Mouse (Mus musculus) CH12.LX (cell line): ENCODE results near the gene Atg10. TPM values are rescaled to one million over a fixed set of nuclear protein-coding genes. Genes with fewer than 3 reads are reported as not detected.
"Not testable (repeated sequence)": the region's sequence is repeated elsewhere in the genome, so short reads cannot be mapped to it uniquely, and the experiment has no call there.

Experiments
- DNase-seq: peaks from one replicate; pipeline ENCODE4 v3.0.0-alpha.2; 2013; ENCODE audit errors: extremely low read depth
- H3K27ac ChIP-seq: 2 replicates; pipeline ENCODE4 v1.5.1; 2012; ENCODE audit warnings: low read depth, mild to moderate bottlenecking, control low read depth, moderate library complexity; ENCODE audit not compliant: insufficient read depth
- H3K27me3 ChIP-seq: replicated peaks from 2 replicates; pipeline ENCODE3; 2012; ENCODE audit warnings: inconsistent platforms
- H3K36me3 ChIP-seq, 2 experiments: replicated peaks in 1 of 2; 2 replicates each; pipeline versions ENCODE3 to v1.6.1; 2012; ENCODE audit warnings: inconsistent platforms in 1 of 2, low read length in 1 of 2, mild to moderate bottlenecking in 1 of 2, mixed read lengths in 1 of 2, moderate library complexity in 1 of 2; ENCODE audit not compliant: control insufficient read depth in 1 of 2, insufficient read depth in 1 of 2
- H3K4me1 ChIP-seq, 2 experiments: 2 replicates each; pipeline ENCODE4 v1.6.1; 2012; ENCODE audit warnings: inconsistent platforms in 1 of 2, moderate library complexity in 1 of 2; ENCODE audit not compliant: insufficient read depth in 2 of 2, control insufficient read depth in 1 of 2
- H3K4me2 ChIP-seq: 2 replicates; pipeline ENCODE4 v1.6.1; 2012; ENCODE audit warnings: low read depth, mild to moderate bottlenecking, control low read depth; ENCODE audit not compliant: poor library complexity, insufficient read depth, severe bottlenecking
- H3K4me3 ChIP-seq, 3 experiments: fragments of 150-350 bp in 1 of 3; sonication (generic) in 1 of 3; replicated peaks in 1 of 3; 2 replicates each; pipeline versions ENCODE3 to v1.5.1; 2011 to 2012; ENCODE audit warnings: low read depth in 2 of 3, low read length in 2 of 3, mild to moderate bottlenecking in 2 of 3, moderate library complexity in 2 of 3, control low read depth in 1 of 3, improper control_type of control experiment in 1 of 3, inconsistent platforms in 1 of 3, mixed read lengths in 1 of 3; ENCODE audit not compliant: poor library complexity in 1 of 3
- H3K79me2 ChIP-seq: replicated peaks from 2 replicates; pipeline ENCODE4 v1.6.1; 2012; ENCODE audit warnings: mild to moderate bottlenecking, moderate library complexity; ENCODE audit not compliant: control insufficient read depth, poor library complexity, insufficient read depth, severe bottlenecking; ENCODE audit errors: extremely low read depth
- H3K9ac ChIP-seq: 2 replicates; pipeline ENCODE4 v1.6.1; 2012; ENCODE audit warnings: low read depth, mild to moderate bottlenecking, control low read depth, moderate library complexity; ENCODE audit not compliant: insufficient read depth
- H3K9me3 ChIP-seq: replicated peaks from 2 replicates; pipeline ENCODE3; 2012; ENCODE audit warnings: low read length, inconsistent platforms, mixed read lengths
- CTCF ChIP-seq, 2 experiments: IDR thresholded peaks in 1 of 2; conservative IDR thresholded peaks in 1 of 2; 2 replicates each; pipeline ENCODE4 v1.5.1; 2011 to 2012; ENCODE audit warnings: low read depth in 2 of 2, low read length in 2 of 2, improper control_type of control experiment in 1 of 2, inconsistent platforms in 1 of 2, mild to moderate bottlenecking in 1 of 2, moderate library complexity in 1 of 2
- E2F4 ChIP-seq: IDR thresholded peaks from 2 replicates; pipeline ENCODE4 v1.6.1; 2011; ENCODE audit warnings: low read depth, low read length, improper control_type of control experiment; ENCODE audit not compliant: insufficient replicate concordance
- ELF1 ChIP-seq: IDR thresholded peaks from 2 replicates; pipeline ENCODE4 v1.6.1; 2014; ENCODE audit warnings: low read depth, mild to moderate bottlenecking, inconsistent platforms, low read length, improper control_type of control experiment
- ETS1 ChIP-seq: conservative IDR thresholded peaks from 2 replicates; pipeline ENCODE4 v1.6.1; 2012; ENCODE audit warnings: low read depth, mild to moderate bottlenecking, inconsistent platforms, low read length, improper control_type of control experiment, moderate library complexity
- MAX ChIP-seq: IDR thresholded peaks from 2 replicates; pipeline ENCODE4 v1.6.1; 2011; ENCODE audit warnings: low read length, improper control_type of control experiment
- MXI1 ChIP-seq: IDR thresholded peaks from 2 replicates; pipeline ENCODE4 v1.6.1; 2011; ENCODE audit warnings: mild to moderate bottlenecking, low read depth, low read length, improper control_type of control experiment
- MYC ChIP-seq: IDR thresholded peaks from 2 replicates; pipeline ENCODE4 v1.6.1; 2011; ENCODE audit warnings: low read depth, mild to moderate bottlenecking, improper control_type of control experiment, low read length
- PAX5 ChIP-seq: IDR thresholded peaks from 2 replicates; pipeline ENCODE4 v1.6.1; 2012; ENCODE audit warnings: low read length, inconsistent platforms, mixed read lengths
- POLR2A ChIP-seq: IDR thresholded peaks from 2 replicates; pipeline ENCODE4 v1.6.1; 2011; ENCODE audit warnings: low read depth, mild to moderate bottlenecking, improper control_type of control experiment, low read length
- RAD21 ChIP-seq: IDR thresholded peaks from 2 replicates; pipeline ENCODE4 v1.6.1; 2011; ENCODE audit warnings: low read depth, mild to moderate bottlenecking, low read length, improper control_type of control experiment, moderate library complexity
- RCOR1 ChIP-seq: conservative IDR thresholded peaks from 2 replicates; pipeline ENCODE4 v1.6.1; 2012; ENCODE audit warnings: low read depth, mild to moderate bottlenecking, inconsistent platforms, low read length, improper control_type of control experiment
- SIN3A ChIP-seq: IDR thresholded peaks from 2 replicates; pipeline ENCODE4 v1.6.1; 2012; ENCODE audit warnings: low read length, improper control_type of control experiment, inconsistent platforms
- SMC3 ChIP-seq: IDR thresholded peaks from 2 replicates; pipeline ENCODE4 v1.6.1; 2011; ENCODE audit warnings: low read depth, low read length, improper control_type of control experiment
- TBP ChIP-seq: conservative IDR thresholded peaks from 2 replicates; pipeline ENCODE4 v1.6.1; 2011; ENCODE audit warnings: low read depth, low read length, improper control_type of control experiment
- TCF12 ChIP-seq: IDR thresholded peaks from 2 replicates; pipeline ENCODE4 v1.6.1; 2014; ENCODE audit warnings: low read depth, mild to moderate bottlenecking, inconsistent platforms, low read length, improper control_type of control experiment
- UBTF ChIP-seq: IDR thresholded peaks from 2 replicates; pipeline ENCODE4 v1.6.1; 2012; ENCODE audit warnings: low read depth, mild to moderate bottlenecking, inconsistent platforms, low read length, improper control_type of control experiment, moderate library complexity
- USF1 ChIP-seq: IDR thresholded peaks from 2 replicates; pipeline ENCODE4 v1.6.1; 2014; ENCODE audit warnings: low read depth, mild to moderate bottlenecking, inconsistent platforms, low read length, improper control_type of control experiment
- USF2 ChIP-seq: conservative IDR thresholded peaks from 2 replicates; pipeline ENCODE4 v1.6.1; 2011; ENCODE audit warnings: low read depth, low read length, improper control_type of control experiment
- ZC3H11A ChIP-seq: IDR thresholded peaks from 2 replicates; pipeline ENCODE4 v1.6.1; 2012; ENCODE audit warnings: low read depth, mild to moderate bottlenecking, inconsistent platforms, low read length, improper control_type of control experiment
- ZKSCAN1 ChIP-seq: IDR thresholded peaks from 2 replicates; pipeline ENCODE4 v1.6.1; 2012; ENCODE audit warnings: low read depth, inconsistent platforms, low read length, improper control_type of control experiment, borderline replicate concordance
- ZMIZ1 ChIP-seq: IDR thresholded peaks from 2 replicates; pipeline ENCODE4 v1.6.1; 2012; ENCODE audit warnings: low read depth, mild to moderate bottlenecking, inconsistent platforms, low read length, improper control_type of control experiment
- ZNF384 ChIP-seq: IDR thresholded peaks from 2 replicates; pipeline ENCODE4 v1.6.1; 2012; ENCODE audit warnings: low read depth, low read length, improper control_type of control experiment, inconsistent platforms
- dilution Hi-C: fragments of 300-500 bp; cut with MboI; formaldehyde crosslinking; loops from 2 replicates; pipeline ENCODE4 v1.14.3; 2020; ENCODE audit warnings: low sequenced_read_pairs; ENCODE audit not compliant: extremely low pct_unique_long_range_greater_than_20kb, extremely low pct_ligation_motif_present
- in situ Hi-C: fragments of 300-500 bp; cut with MboI; formaldehyde crosslinking; loops from 3 replicates; pipeline ENCODE4 v1.14.3; 2019; ENCODE audit warnings: low sequenced_read_pairs, low pct_ligation_motif_present, low pct_unique_long_range_greater_than_20kb, mixed read lengths
- polyA plus RNA-seq: library from polyadenylated mRNA; unstranded; fragments of >175 nt; gene quantifications from 2 replicates; pipeline ENCODE4 v1.2.1, GENCODE M21; 2012; ENCODE audit warnings: low read depth; ENCODE audit not compliant: insufficient read length
- total RNA-seq, 2 experiments: library from RNA; depleted of rRNA; stranded (reverse); fragments of 300-350 nt in 1 of 2; fragments of >200 nt in 1 of 2; gene quantifications; 2 replicates each; pipeline ENCODE4 v1.2.3; 2012 to 2014

The Atg10 gene
- total and polyA plus RNA-seq, 3 experiments, result 3.4 to 7.2 (median 4.2) TPM

DNA sequence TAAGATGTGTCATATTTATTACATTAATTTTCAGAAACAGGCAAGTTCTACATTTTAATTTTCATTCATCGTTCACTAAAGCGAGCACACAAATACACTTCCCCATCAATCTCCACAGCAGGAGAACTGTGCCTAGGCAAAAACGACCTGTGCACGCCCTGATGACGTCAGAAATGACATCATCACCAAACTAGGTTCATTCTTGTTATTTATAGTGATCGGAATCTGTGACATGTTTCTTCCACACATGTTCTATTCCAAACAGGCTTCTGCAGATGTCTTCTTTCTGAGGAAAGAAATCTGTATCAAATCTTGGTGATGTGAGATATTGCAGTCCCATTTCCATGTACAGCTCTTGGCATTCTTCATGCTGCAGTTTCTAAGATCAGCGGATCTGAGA lies 287.9 kb downstream of the Atg10 start (continued):
- no peak for TF ChIP-seq SIN3A
- TF ChIP-seq MYC, result no peak
- TF ChIP-seq SMC3, result no peak
- no peak for TF ChIP-seq PAX5
- TF ChIP-seq ZC3H11A, result no peak
- TF ChIP-seq TBP, result no peak
- TF ChIP-seq MXI1, result no peak
- TF ChIP-seq ZKSCAN1, result no peak
- TF ChIP-seq, all 38 proteins: peak for 7

DNA sequence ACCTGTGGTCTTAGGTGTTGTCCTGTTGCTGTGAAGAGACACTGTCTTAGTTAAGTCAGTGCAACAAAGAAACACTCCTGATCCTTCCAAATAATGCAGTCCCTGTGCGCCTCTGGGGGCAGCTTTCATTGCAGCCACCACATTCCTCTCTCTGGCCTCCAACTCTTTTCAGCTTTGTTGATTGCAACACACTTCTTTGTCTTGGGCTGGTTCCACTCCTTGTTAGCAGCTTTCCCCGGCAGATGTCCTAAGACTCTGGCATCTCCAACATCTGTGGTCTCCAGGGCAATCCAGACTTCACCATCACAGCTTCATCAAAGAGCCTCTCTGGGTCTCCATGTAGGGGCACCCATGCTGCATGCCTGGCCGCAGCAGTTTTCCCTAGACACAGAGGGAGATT lies 290.5 kb downstream of the Atg10 start:
- Histone ChIP-seq H3K27ac (no peak overlapping the region), H3K4me2 (no peak overlapping the region), H3K36me3 (peaks cover 0 to 4% of the 10 kb centered on the region in 2 experiments), H3K4me3 (no peak overlapping the region), H3K9me3 (no peaks in the 10 kb centered on the region)
- no peak for DNase-seq
- no peak for TF ChIP-seq USF1
- TF ChIP-seq TCF12, result no peak
- TF ChIP-seq RCOR1, result no peak
- no peak for TF ChIP-seq RAD21
- no peak for TF ChIP-seq TBP
- TF ChIP-seq SIN3A, result no peak
- TF ChIP-seq POLR2A, result no peak
- TF ChIP-seq ZMIZ1, result no peak
- TF ChIP-seq UBTF, result no peak
- no peak for TF ChIP-seq E2F4
- no peak for TF ChIP-seq ELF1
- no peak for TF ChIP-seq USF2
- TF ChIP-seq, all 38 proteins: peak for 0
- in situ Hi-C loops, result loop anchor here (25.0 kb wide), 2 partner anchors 529 to 704 kb away; partner anchors contain the start of gene Ssbp2
- dilution Hi-C loops, result no loop called here
- Histone ChIP-seq H3K27me3 (no peaks in the 10 kb centered on the region), H3K4me1 (peaks cover 4 to 22% of the 10 kb centered on the region in 2 experiments; a peak in 3 of 4 replicates), H3K9ac (no peak overlapping the region), H3K79me2 (no peaks in the 10 kb centered on the region)

DNA sequence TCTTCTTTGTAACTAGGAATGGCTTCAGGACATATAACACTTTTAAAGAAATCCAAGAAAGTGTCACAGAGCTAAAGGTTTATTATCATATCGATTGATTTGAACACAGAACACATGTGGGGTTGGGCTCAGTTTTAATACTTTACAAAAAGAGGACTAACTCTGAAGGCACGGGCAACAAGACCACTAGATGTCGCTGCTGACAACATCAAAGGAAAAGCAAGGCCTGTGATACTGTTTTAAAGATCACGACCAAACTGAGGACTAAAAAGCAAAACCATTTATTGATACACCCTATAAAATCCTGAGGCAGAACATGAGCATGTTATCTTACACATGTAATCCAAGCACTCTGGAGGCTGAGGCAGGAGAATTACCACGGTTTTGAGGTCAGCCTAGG lies 293.9 kb downstream of the Atg10 start:
- H3K4me2 ChIP-seq, result no peak overlapping the region
- no peaks in the 10 kb centered on the region for H3K27me3 ChIP-seq
- H3K27ac ChIP-seq, result no peak overlapping the region
- H3K36me3 ChIP-seq, result peaks cover 17 to 35% of the 10 kb centered on the region in 2 experiments
- peaks cover 2 to 27% of the 10 kb centered on the region in 2 experiments; a peak in 3 of 4 replicates for H3K4me1 ChIP-seq
- TF ChIP-seq RAD21 (peak; percentile 84), ETS1 (no peak), SMC3 (peak; percentile 63), ZNF384 (0 out of 2 replicates have a peak, but pooled peaks have one; percentile 29), CTCF (conservative IDR thresholded peaks at IDR 0.05 in 1 of 2, IDR thresholded peaks at IDR 0.05 in 1 of 2; ENCODE audit: low read depth in 2 of 2, low read length in 2 of 2) (peak; percentile 60 to 82), SIN3A (no peak), MAX (0 out of 2 replicates have a peak, but pooled peaks have one; percentile 32)
- TF ChIP-seq, all 38 proteins: peak for 5
- in situ Hi-C loops (loop anchor here (25.0 kb wide), 2 partner anchors 532 to 707 kb away; partner anchors contain the start of gene Ssbp2), dilution Hi-C loops (no loop called here)
- peaks cover 5% of the 10 kb centered on the region; the same call in 1 of the 2 replicates for H3K79me2 ChIP-seq
- no peak overlapping the region for H3K4me3 ChIP-seq
- H3K9me3 ChIP-seq, result no peaks in the 10 kb centered on the region
- peak; percentile 85 for DNase-seq
- H3K9ac ChIP-seq, result no peak overlapping the region

DNA sequence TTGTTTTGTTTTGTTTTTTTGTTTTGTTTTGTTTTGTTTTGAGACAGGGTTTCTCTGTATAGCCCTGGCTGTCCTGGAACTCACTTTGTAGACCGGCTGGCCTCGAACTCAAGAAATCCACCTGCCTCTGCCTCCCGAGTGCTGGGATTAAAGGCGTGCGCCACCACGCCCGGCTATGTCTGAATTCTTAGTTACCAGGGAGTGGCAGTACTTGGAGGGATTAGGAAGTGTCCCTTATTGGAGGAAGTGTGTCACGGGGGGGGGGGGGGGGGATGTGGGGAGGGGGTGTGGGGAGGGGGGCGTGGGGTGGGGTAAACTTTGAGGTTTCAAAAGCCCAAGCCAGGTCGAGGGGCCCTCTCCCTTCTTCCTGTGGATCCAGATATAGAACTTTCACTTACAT lies 295.5 kb downstream of the Atg10 start:
- H3K9ac ChIP-seq, H3K4me3 ChIP-seq, H3K27me3 ChIP-seq, H3K4me2 ChIP-seq, H3K9me3 ChIP-seq, H3K27ac ChIP-seq, DNase-seq, dilution Hi-C loops: not testable (repeated sequence)
- in situ Hi-C loops, result loop anchor here (25.0 kb wide), 2 partner anchors 534 to 709 kb away; partner anchors contain the start of gene Ssbp2
- H3K79me2 ChIP-seq, result peaks cover 16% of the 10 kb centered on the region
- H3K4me1 ChIP-seq, result peaks cover 2 to 30% of the 10 kb centered on the region in 2 experiments; a peak in 3 of 4 replicates
- peaks cover 19 to 38% of the 10 kb centered on the region in 2 experiments for H3K36me3 ChIP-seq
